Mouse (Mus musculus) macrophage (primary cell): Measurements from ENCODE around the gene Csnk1d. TPM values are rescaled to one million over a fixed set of nuclear protein-coding genes. Genes with fewer than 3 reads are reported as not detected.

ENCODE experiments used
- H3K27ac ChIP-seq: fragments of 350-480 bp; formaldehyde crosslinking; 2 replicates; pipeline ENCODE4 v1.9.0; 2021
- H3K36me3 ChIP-seq: fragments of 350-480 bp; formaldehyde crosslinking; 2 replicates; pipeline ENCODE4 v1.9.0; 2021; ENCODE audit errors: inconsistent target
- H3K4me3 ChIP-seq: fragments of 350-480 bp; formaldehyde crosslinking; 2 replicates; pipeline ENCODE4 v1.9.0; 2021; ENCODE audit errors: inconsistent target
- H3K79me2 ChIP-seq: fragments of 350-480 bp; formaldehyde crosslinking; 2 replicates; pipeline ENCODE4 v1.9.0; 2021; ENCODE audit errors: inconsistent target
- WGBS: methylation state at CpG from one replicate; pipeline ENCODE4 v1.1.7; 2026; ENCODE audit warnings: inconsistent platforms; ENCODE audit not compliant: missing documents; 5-methylcytosine and 5-hydroxymethylcytosine counted together
- polyA plus RNA-seq: library from polyadenylated mRNA; stranded (reverse); fragments of 250-400 nt; gene quantifications from 3 replicates; pipeline ENCODE4 v1.2.4, GENCODE M21; 2018; ENCODE audit warnings: inconsistent platforms

Gene Csnk1d
- polyA plus RNA-seq, 1 experiment from 2014 or later = 122 TPM

DNA sequence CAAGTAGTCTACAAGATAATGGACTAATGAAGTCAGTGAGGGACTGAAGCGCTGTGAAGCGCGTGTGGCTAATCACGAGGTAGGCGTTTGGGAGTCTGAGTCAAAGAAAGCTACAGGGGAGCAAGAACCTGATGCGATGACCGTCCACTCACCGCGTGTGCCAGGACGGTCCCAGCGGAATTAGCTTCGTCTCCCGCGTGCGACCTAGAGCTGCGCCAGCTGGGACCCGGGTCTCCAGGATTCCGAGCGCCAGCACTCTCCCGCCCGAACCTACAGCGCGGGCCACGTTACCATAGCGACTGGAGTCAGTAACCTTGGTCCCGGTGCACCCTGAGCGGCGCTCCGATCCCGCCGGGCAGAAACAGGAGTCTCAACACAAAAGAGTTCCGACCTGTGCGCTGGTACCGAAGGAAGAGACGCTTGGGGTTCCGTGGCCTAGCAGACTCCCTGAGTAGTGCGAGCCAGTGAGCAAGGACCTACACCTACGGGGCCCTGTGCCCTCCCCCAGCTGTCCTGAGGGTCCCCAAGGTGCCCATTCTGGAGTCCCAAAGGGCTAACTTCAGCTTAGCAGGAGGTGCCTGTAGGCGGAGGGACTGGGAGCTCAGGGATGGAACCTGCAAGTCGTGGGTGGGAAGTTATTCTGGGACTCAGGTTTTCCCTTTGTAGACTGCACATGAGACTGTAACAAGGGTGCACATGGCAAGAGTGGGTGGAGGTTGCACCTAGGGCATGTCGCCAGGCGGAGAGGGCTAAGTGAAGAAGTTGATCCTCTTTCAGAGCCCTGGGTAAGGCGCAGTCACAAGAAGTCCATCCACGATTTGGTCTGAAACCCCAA lies 58.3 kb downstream of the Csnk1d start, which contains the start of gene Ccdc57:
Gene Ccdc57 (minus strand): TSS at position 309 of the 835 bp plus-strand sequence.
- 12% methylated on average over 42 of the region's 44 CpGs for WGBS
- Histone ChIP-seq H3K79me2 (peaks cover 12% of the 10 kb centered on the region; the same call in 1 of the 2 replicates), H3K4me3 (peak within 1 kb of the TSS; percentile 73), H3K27ac (peak within 1 kb of the TSS; percentile 34), H3K36me3 (no peaks in the 10 kb centered on the region)

DNA sequence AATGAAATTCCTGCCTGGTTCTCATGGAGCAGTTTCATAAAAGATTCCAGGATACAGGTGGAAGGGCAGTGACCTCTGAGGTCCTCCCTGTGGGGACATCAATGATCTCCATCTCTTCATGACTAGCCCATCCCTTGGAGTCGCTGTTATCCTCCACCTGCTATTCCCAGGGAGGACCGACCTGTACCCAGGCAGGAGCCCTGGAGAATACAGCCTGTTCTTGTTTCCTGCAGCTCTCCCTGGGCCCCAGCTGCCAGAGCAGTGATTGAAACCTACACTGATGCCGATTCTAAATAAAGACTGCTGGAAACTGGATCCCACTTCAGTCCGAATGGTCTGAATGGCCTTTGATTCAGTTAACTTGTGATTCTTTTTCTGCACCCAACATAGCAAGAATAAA lies 59.7 kb downstream of the Csnk1d start:
- no peak overlapping the region for H3K27ac ChIP-seq
- WGBS = 100% methylated on average over 4 of the region's 4 CpGs
- H3K4me3 ChIP-seq = no peak overlapping the region
- peaks cover 12% of the 10 kb centered on the region; the same call in 1 of the 2 replicates for H3K79me2 ChIP-seq
- H3K36me3 ChIP-seq = no peaks in the 10 kb centered on the region

DNA sequence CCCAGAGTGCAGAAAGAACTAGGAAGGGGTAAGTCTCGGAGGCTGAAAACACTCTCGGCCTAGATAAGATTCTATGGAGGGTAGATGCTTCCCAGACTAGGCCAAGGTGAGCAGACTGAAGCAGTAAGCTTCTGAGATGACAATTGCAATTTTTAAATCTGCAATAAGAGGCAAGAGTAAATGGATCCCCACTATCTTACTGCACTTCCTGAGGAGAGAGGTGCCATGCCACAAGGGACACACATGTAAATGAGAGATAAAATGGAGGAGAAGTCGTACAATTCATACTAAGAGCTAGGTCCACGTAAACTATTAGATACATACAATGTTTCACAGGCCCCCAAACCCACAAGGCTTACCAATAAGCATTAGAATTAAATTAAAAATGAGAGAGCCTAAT lies 62.7 kb downstream of the Csnk1d start:
- Histone ChIP-seq H3K27ac (no peak overlapping the region), H3K4me3 (no peak overlapping the region), H3K79me2 (peaks cover 12% of the 10 kb centered on the region; the same call in 1 of the 2 replicates), H3K36me3 (no peaks in the 10 kb centered on the region)
- WGBS = 95% methylated on average over 4 of the region's 4 CpGs

DNA sequence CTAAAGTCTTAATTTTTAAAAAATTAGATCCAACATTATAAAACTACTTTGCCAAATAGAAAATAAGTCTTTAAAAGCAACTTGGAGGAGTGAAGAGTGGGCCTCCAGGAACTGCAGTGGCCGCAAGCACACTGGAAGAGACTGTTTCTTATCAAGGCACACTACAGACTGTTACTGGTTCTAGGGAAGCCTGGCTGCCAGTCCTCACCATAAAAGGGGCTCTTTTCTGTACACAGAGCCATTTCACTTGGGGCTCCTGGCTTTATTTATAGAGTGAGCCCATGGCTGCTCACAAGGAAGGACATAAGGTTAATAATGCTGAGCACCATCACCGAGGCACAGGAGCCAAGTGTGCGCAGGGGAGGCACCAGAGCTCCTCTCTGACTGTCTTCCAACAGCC lies 68.6 kb downstream of the Csnk1d start:
- no peak overlapping the region for H3K4me3 ChIP-seq
- no peaks in the 10 kb centered on the region for H3K79me2 ChIP-seq
- H3K36me3 ChIP-seq = no peaks in the 10 kb centered on the region
- no peak overlapping the region for H3K27ac ChIP-seq
- 97% methylated on average over 3 of the region's 3 CpGs for WGBS

DNA sequence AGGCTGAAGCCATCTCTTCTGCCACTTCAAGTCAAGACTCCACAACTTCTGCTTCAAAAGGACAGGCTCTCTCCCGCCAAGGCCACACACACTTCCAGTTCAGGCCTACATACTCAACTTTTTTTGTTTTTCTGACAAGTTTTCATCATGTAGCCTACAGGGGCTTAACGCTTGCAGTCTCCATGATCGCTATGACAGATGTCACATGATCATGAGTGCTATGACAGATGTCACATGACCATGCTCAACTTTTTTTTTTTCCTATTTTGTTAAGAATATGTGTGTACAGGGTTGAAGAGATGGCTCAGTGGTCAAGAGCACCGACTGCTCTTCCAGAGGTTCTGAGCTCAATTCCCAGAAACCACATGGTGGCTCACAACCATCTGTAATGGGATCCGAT lies 73.4 kb downstream of the Csnk1d start:
- 97% methylated on average over 5 of the region's 5 CpGs for WGBS
- H3K79me2 ChIP-seq = no peaks in the 10 kb centered on the region
- H3K36me3 ChIP-seq = no peaks in the 10 kb centered on the region
- no peak overlapping the region for H3K4me3 ChIP-seq
- H3K27ac ChIP-seq = no peak overlapping the region

DNA sequence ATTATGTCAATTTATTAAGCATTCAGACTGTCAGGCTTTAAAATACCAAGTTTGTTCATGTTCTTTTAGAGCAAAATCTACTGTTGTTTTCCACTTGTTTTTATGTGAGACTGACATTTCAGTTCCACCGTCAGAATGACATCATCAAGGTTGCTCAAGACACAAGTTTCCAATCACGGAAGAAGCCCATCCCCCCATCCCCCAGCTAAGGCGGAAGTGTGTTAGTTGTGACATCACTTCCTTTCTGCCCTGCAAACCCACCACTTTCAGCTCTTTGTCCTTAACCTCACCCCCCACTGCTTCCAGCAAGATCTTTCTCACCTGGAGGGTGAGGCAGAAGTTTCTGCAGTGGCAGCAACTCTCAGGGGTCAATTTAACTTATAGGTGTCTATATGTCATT lies 74.7 kb downstream of the Csnk1d start:
- Histone ChIP-seq H3K36me3 (no peaks in the 10 kb centered on the region), H3K27ac (peak overlapping the region; percentile 51), H3K79me2 (no peaks in the 10 kb centered on the region), H3K4me3 (no peak overlapping the region)
- 5% methylated on average over 3 of the region's 3 CpGs for WGBS

DNA sequence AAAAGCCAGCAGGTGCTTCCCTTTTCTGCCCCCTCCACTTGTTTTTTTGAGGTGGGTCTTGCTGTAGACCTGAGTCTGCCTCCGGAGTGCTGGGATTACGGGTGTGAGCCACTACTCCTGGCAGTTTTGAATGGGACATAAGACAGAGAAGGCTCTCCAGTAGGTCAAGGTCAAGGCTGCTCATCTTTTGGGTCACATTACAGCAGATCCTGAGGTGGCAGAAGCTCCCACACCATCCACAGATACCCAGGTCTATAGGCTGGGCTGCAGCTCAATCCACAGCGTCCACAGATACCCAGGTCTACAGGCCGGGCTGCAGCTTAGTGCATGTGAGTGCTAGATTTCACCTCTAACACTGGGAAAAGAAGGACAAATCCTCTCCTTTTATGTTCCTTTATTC lies 77.3 kb downstream of the Csnk1d start:
- Histone ChIP-seq H3K79me2 (no peaks in the 10 kb centered on the region), H3K27ac (no peak overlapping the region), H3K4me3 (no peak overlapping the region), H3K36me3 (no peaks in the 10 kb centered on the region)
- 93% methylated on average over 4 of the region's 4 CpGs for WGBS

Other genes starting within 250 kb of the Csnk1d start
- 3.8 to 12.6 TPM (median 5.1 TPM) in 3 replicates for gene Hmga1b, start 228.5 kb downstream of the Csnk1d start, polyA plus RNA-seq
- 12.9 to 16.2 TPM (median 15.6 TPM) in 3 replicates for gene Rfng, start 207.1 kb downstream of the Csnk1d start, polyA plus RNA-seq
- gene Gps1, start 207.1 kb downstream of the Csnk1d start, polyA plus RNA-seq = 31.8 to 85.4 TPM (median 49.9 TPM) in 3 replicates
- 17.1 to 33.6 TPM (median 26.6 TPM) in 3 replicates for gene Dus1l, start 194.9 kb downstream of the Csnk1d start, polyA plus RNA-seq
- gene Fasn, start 166.8 kb downstream of the Csnk1d start, polyA plus RNA-seq = 20.8 to 45.3 TPM (median 23.6 TPM) in 3 replicates
- gene Ccdc57, start 58.5 kb downstream of the Csnk1d start, polyA plus RNA-seq = 1.4 to 3.2 TPM (median 1.7 TPM) in 3 replicates
- 5.7 to 18.5 TPM (median 14.2 TPM) in 3 replicates for gene Slc16a3, start 42.9 kb downstream of the Csnk1d start, polyA plus RNA-seq
- gene Cd7, start 48.1 kb upstream of the Csnk1d start, polyA plus RNA-seq = 0.59 to 2.0 TPM in 2 of 3 replicates, not detected in the other
- not detected in 3 replicates for gene Sectm1b, start 72.2 kb upstream of the Csnk1d start, polyA plus RNA-seq
- 0.47 TPM in 1 of 3 replicates, not detected in the others for gene Sectm1a, start 89.9 kb upstream of the Csnk1d start, polyA plus RNA-seq
- not detected in 3 replicates for gene Tex19.2, start 127.3 kb upstream of the Csnk1d start, polyA plus RNA-seq
- not detected in 3 replicates for gene Tex19.1, start 154.8 kb upstream of the Csnk1d start, polyA plus RNA-seq
- not detected in 3 replicates for gene Uts2r, start 168.9 kb upstream of the Csnk1d start, polyA plus RNA-seq
- 3.2 to 5.5 TPM (median 4.4 TPM) in 3 replicates for gene Hexdc, start 213.1 kb upstream of the Csnk1d start, polyA plus RNA-seq
- gene Ogfod3, start 213.4 kb upstream of the Csnk1d start, polyA plus RNA-seq = 8.1 to 12.7 TPM (median 12.5 TPM) in 3 replicates
- gene Cybc1, start 238.0 kb upstream of the Csnk1d start, polyA plus RNA-seq = 46.9 to 74.0 TPM (median 67.5 TPM) in 3 replicates
- gene Narf, start 245.9 kb upstream of the Csnk1d start, polyA plus RNA-seq = 6.9 to 20.7 TPM (median 17.3 TPM) in 3 replicates